Mouse (Mus musculus): ENCODE results near the gene Krtap26-1. TPM values are rescaled to one million over a fixed set of nuclear protein-coding genes. Genes with fewer than 3 reads are reported as not detected.

The Krtap26-1 gene
- not detected in 2 replicates for polyA plus RNA-seq (2012; rRNA removed)

GRCm38 (mm10) chr16:88647358-88647846 is at the start of gene Krtap26-1:
Gene Krtap26-1, minus strand, starts transcription at chr16:88647796.
- no peak for DNase-seq (ENCODE audit: low read depth)

- no peak for DNase-seq (ENCODE audit: low read depth)
Measured at GRCm38 (mm10) chr16:88696256-88696655, 48.7 kb upstream of the Krtap26-1 start.

- no peak for DNase-seq (ENCODE audit: low read depth)
Measured at GRCm38 (mm10) chr16:88681282-88681681, 33.7 kb upstream of the Krtap26-1 start.

- DNase-seq (ENCODE audit: low read depth) = no peak
Measured at GRCm38 (mm10) chr16:88679099-88679498, 31.5 kb upstream of the Krtap26-1 start.

- DNase-seq (ENCODE audit: low read depth) = no peak
Measured at GRCm38 (mm10) chr16:88671571-88671970, 24.0 kb upstream of the Krtap26-1 start, which contains the start of gene Krtap27-1. Gene Krtap27-1, minus strand, starts transcription at chr16:88671671.

GRCm38 (mm10) chr16:88657426-88657825 is 9.8 kb upstream of the Krtap26-1 start:
- DNase-seq (ENCODE audit: low read depth) = no peak

- DNase-seq (ENCODE audit: low read depth) = no peak
Measured at GRCm38 (mm10) chr16:88651952-88652351, 4.4 kb upstream of the Krtap26-1 start.

- DNase-seq (ENCODE audit: low read depth) = no peak
Measured at GRCm38 (mm10) chr16:88651082-88651481, 3.5 kb upstream of the Krtap26-1 start.

GRCm38 (mm10) chr16:88646366-88647111 is 1.1 kb downstream of the Krtap26-1 start:
- DNase-seq (ENCODE audit: low read depth) = no peak

GRCm38 (mm10) chr16:88640053-88640452 is 7.5 kb downstream of the Krtap26-1 start:
- no peak for DNase-seq (ENCODE audit: low read depth)

GRCm38 (mm10) chr16:88635142-88635541 is 12.5 kb downstream of the Krtap26-1 start:
- no peak for DNase-seq (ENCODE audit: low read depth)

GRCm38 (mm10) chr16:88631474-88631873 is 16.1 kb downstream of the Krtap26-1 start:
- DNase-seq (ENCODE audit: low read depth) = no peak

- no peak for DNase-seq (ENCODE audit: low read depth)
Measured at GRCm38 (mm10) chr16:88627566-88627965, 20.0 kb downstream of the Krtap26-1 start, which contains the start of gene 2310079G19Rik. Gene 2310079G19Rik, minus strand, starts transcription at chr16:88627666.

- no peak for DNase-seq (ENCODE audit: low read depth)
Measured at GRCm38 (mm10) chr16:88612712-88613111, 34.9 kb downstream of the Krtap26-1 start.

GRCm38 (mm10) chr16:88611922-88612321 is 35.7 kb downstream of the Krtap26-1 start, which contains the start of gene Krtap24-1:
Gene Krtap24-1, minus strand, starts transcription at chr16:88612279.
- no peak for DNase-seq (ENCODE audit: low read depth)

GRCm38 (mm10) chr16:88604570-88604969 is 43.0 kb downstream of the Krtap26-1 start:
- no peak for DNase-seq (ENCODE audit: low read depth)

GRCm38 (mm10) chr16:88602464-88602863 is 45.1 kb downstream of the Krtap26-1 start:
- no peak for DNase-seq (ENCODE audit: low read depth)

- DNase-seq (ENCODE audit: low read depth) = no peak
Measured at GRCm38 (mm10) chr16:88600303-88600702, 47.3 kb downstream of the Krtap26-1 start.

GRCm38 (mm10) chr16:88599504-88600237 is 47.9 kb downstream of the Krtap26-1 start:
- DNase-seq (ENCODE audit: low read depth) = no peak
